Mouse (Mus musculus) ovary, postnatal 14 days (tissue): Measurements from ENCODE around the gene Tssk3.
"Not testable (repeated sequence)": the region's sequence is repeated elsewhere in the genome, so short reads cannot be mapped to it uniquely, and the experiment has no call there.

Source experiments
- DNase-seq: peaks from one replicate; pipeline ENCODE4 v3.0.0; 2022; ENCODE audit warnings: low spot score

Tssk3 gene

DNA sequence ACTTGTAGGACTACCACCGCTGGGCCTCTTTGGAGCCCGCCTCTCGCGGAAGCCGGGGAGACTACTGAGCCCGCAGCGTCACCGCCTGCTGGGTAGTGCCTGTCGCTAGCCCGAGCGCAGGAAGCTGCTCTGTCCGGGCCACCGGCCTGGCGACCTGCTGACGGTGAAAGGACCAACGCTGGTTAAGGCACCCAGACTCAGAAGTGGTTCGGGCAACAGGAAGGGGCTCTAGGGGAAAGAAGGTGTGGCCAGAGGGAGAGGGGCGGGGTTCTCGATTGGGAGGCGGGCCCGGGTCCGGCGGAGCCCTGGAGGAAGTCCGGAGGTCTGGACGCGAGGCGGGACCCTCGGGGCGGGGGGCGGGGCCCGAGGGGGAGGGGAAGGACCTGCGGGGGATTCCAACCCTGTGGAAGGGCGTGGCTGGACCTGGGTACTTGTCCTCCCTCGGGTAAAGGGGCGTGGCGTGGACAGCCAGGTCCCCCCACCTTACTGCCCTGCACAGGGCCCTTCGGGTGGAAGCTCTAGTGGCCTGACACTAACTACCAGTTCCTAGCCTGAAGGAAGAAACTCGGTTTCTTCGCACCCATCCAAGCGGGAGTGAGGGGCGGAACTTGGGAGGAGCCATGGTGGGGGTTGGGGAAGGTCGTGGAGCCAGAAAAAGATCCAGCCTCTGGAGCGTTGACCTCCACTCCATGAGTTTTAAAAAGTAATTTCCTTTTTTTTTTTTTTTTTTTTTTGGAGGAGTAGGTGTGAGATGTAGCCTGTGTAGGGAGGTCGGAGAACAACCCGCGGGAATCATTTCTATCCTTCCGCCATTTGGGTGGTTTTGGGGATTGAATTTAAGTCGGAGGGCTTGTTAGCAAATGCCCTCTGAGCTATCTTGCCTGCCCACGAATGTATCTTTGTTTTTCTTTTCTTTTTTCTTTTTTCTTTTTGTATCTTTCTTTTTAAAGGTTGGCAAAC lies 10.1 kb upstream of the Tssk3 start:
- peak; percentile 82 for DNase-seq

GRCm38 (mm10) chr4:129500017-129500416 lies 9.2 kb upstream of the Tssk3 start:
- no peak for DNase-seq

GRCm38 (mm10) chr4:129498941-129499340 lies 8.1 kb upstream of the Tssk3 start:
- DNase-seq: no peak

DNA sequence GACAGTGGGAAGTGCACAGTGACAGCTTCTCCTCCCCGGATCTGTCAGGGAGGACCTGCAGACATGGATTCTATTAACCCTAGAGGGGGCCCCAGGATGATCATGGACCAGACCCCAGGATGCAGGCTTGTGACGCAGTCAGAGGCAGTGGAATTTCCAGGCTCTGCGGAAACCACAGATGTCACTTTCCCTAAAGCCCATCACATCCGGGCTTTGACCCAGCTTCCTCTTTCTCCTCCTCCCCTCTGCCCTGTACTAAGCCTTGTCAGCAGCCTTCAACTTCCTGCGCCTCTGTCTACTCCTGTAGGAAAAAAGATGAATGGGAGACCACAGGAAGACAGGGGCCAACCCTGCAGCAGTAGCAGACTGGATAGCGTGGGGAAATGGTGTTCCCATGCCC lies 5.8 kb upstream of the Tssk3 start:
- DNase-seq: no peak

GRCm38 (mm10) chr4:129495672-129496562 lies 5.1 kb upstream of the Tssk3 start:
- DNase-seq: no peak

GRCm38 (mm10) chr4:129494681-129495080 lies 3.9 kb upstream of the Tssk3 start:
- no peak for DNase-seq

DNA sequence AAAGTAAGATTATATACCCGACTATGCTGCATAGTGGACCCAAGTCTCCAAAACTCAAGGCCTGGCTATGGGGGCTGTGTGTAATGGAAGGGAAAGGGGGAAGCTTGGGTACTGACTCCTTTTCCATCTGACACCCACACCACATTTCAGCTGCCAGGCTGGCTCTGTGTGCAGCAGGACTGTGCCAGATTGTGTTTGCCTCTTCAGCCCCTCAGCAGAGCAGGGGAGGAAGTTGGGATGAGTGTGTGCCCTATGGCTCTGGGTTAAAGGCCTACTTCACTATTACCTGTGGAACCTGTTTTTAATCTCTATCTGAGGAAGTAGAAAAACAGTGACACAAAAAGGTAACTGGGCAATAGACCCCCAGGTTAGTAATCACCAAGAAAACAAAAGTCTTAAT lies 9.7 kb downstream of the Tssk3 start:
- no peak for DNase-seq

DNA sequence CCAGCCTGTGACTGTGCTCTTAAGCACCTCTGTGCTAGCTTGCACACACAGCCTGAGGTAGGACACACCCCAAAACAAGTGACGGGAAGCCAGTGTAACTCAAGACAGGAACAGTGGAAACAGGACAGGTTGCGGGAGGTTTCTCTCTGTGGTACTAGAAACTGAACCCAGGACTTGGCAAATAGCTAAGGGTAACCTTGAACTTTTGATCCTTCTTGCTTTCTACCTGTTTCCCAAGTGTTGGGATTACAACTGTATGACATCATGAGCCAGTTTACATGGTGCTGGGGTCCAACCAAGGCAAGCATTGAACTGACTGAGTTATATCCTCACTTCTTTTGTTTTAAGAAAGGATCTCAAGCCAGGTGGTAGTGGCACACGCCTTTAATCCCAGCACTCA lies 11.0 kb downstream of the Tssk3 start:
- no peak for DNase-seq

- no peak for DNase-seq
These were observed 14.8 kb downstream of the Tssk3 start for GRCm38 (mm10) chr4:129476047-129476446.

DNA sequence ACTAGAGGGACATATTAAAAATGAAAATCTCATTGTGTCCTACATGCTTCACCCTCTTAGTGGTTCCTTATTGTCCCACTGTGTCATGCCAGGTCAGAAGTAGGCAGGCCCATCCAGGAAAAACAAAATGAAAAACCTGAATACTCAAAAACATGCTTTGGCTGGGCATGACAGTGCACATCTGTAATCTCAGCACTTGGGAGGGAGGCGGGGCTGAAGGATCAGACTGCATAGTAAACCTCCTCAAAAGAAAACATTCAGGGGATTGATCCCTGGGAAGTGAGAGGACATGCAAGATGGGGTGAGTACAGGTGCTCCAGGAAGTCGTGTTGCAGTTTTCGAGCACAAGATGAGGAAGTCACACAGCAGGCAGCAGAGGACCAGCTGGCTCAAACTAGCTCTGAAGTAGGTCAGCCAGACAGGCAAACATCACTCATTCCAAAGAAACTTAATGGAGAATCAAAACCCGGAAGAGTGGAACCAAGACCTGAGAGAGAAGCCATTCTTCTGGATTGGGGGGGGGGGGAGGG lies 26.5 kb downstream of the Tssk3 start:
- no peak for DNase-seq

DNA sequence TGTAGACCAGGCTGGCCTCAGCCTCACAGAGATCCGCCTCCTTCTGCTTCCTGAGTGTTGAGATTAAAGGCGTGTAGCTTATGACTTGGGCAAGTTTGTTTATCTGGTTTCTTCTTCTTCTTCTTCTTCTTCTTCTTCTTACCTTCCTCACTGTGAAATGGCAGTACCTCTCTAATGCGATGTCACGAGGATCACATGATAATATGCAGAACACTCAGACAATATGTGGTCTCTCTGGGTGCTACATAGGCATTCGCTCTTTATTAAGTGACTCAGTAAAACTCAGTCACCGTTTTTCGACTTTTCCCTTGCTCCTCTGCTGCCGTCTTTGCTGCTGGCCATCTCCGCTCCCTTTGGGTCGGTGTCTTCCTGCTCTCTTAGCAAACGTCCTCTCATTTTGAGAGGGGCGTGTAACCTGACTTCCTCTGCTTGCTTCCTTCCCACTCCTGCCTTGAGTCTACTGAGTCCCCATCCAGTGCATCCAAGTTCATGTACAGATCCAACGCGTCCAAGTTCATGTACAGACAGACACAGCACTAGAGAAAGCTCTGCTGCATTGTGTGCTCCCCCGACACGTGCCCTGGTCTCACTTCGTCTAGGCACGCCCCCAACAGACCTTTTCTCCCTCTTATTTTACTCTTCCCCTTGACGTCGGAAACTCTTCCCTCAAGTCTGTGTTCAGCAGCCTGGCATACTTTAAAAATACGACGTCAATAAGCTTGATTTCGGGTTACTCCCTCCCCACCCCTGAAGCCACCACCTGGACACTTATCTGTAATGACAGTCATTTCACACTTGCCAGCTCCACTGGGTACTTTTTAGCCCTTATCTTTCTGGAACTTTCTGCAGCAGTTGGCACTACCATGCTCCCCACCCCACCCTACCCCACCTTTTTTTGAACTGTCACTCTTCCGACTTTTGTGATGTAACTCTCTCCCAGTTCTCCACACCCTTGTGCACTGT lies 27.4 kb downstream of the Tssk3 start:
- no peak for DNase-seq

DNA sequence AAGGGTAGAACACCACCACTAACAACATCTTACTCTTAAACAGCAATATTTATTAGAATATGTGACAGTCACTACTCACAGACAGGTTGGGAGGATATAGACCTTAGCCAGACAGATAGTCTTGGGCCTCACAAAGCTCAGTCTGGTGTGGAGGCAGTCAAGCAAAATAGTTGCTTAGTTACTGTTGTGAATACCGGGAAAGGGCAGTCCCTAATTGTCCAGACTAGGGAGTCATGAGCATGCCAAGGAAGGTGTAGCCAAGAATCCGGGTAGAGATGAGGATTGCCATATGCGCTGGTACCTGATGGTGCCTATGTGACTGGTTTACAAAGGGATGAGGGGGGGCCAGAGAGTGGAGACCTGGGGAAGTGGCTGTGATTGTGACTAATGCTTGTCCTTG lies 28.7 kb downstream of the Tssk3 start:
- DNase-seq: no peak

GRCm38 (mm10) chr4:129461183-129461960 lies 29.4 kb downstream of the Tssk3 start, which contains the start of gene Bsdc1:
Bsdc1 (plus strand) TSS chr4:129461581.
- DNase-seq: peak; percentile 99

- DNase-seq: no peak
These were observed 30.0 kb downstream of the Tssk3 start for GRCm38 (mm10) chr4:129460827-129461182.

DNA sequence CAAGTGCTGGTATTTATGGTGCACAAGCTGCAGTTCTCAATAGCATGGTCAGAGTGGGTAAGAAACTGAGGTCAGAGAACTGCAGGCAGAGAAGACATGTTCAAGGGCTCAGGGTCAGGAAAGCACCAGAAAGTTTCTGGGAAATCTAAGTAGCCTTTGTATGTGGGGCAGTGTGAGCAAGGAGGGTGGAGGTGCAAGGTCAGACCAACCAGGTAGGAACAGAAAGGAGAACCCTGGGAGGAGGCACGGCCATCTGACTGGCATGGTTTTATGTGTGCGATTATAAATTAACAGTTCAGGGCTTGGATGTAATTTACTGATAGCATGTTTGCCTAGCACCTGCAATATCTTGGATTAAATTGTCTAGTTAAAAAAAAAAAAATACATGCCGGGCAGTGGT lies 31.1 kb downstream of the Tssk3 start:
- no peak for DNase-seq

GRCm38 (mm10) chr4:129457311-129457710 lies 33.5 kb downstream of the Tssk3 start:
- not testable (repeated sequence) for DNase-seq

- no peak for DNase-seq
These were observed 34.7 kb downstream of the Tssk3 start for GRCm38 (mm10) chr4:129456126-129456525.

- peak; percentile 71 for DNase-seq
These were observed 35.6 kb downstream of the Tssk3 start for GRCm38 (mm10) chr4:129455265-129455664.

DNA sequence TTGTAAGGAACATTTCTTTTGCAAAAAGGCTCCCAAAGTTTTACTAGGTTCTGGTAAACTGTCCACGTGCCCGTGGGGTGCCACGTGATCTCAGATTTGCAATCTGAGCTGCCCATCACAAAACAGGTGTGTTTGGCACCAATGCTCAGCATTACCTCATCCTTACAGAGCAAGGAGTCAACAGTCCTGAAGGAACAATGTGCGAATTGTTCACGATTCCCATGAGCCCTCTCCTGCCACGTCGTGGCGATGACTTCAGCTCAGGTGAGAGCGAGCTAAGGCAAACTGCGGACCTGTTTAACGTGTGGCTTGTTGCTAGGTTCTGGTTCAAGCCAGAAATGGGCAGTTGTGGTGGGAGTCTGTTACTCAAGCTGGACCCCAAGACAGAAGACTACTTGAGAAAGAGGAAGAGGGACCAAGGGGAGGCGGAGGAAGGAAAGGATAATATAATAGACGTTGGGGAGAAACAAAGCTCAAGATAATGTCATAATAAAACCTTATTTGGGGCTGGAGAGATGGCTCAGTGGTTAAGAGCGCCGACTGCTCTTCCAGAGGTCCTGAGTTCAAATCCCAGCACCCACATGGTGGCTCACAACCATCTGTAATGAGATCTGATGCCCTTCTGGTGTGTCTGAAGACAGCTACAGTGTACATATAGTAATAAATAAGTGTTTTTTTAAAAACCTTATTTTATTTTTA lies 39.2 kb downstream of the Tssk3 start:
- DNase-seq: no peak

GRCm38 (mm10) chr4:129450851-129451250 lies 40.0 kb downstream of the Tssk3 start:
- no peak for DNase-seq
